Mouse (Mus musculus): ENCODE results near the gene Zkscan8. TPM values are rescaled to one million over a fixed set of nuclear protein-coding genes. Genes with fewer than 3 reads are reported as not detected.
"Not testable (repeated sequence)": the region's sequence is repeated elsewhere in the genome, so short reads cannot be mapped to it uniquely, and the experiment has no call there.

Gene Zkscan8
- polyA plus RNA-seq, 1 experiment from 2014 or later, result 9.4 TPM

- H3K9ac ChIP-seq, result peak within 1 kb of the TSS; percentile 60
- not testable (repeated sequence) for H3K9me3 ChIP-seq, H3K27me3 ChIP-seq, H3K36me3 ChIP-seq, H3K4me1 ChIP-seq
- H3K4me2 ChIP-seq (replicated peaks), result peak within 1 kb of the TSS; percentile 59
- peak within 1 kb of the TSS; percentile 50; the same call in 1 of the 2 replicates for H3K27ac ChIP-seq
- WGBS, result 3% methylated on average over 31 of the region's 31 CpGs
- H3K4me3 ChIP-seq, result peak within 1 kb of the TSS; percentile 53
- ATAC-seq (ENCODE audit: insufficient number of reproducible peaks, insufficient read depth, low FRiP score, low TSS enrichment), result peak; percentile 41; the same call in 1 of the 2 replicates
Measured at GRCm38 (mm10) chr13:21478759-21479670, 51.9 kb downstream of the Zkscan8 start, which contains the start of the genes Zkscan4 and Gm10065. TSS of gene Zkscan4 (plus strand) at chr13:21478907. TSS of gene Gm10065 (minus strand) at chr13:21479441.

GRCm38 (mm10) chr13:21472427-21472826, 58.5 kb downstream of the Zkscan8 start:
- H3K27ac ChIP-seq, result no peak overlapping the region
- ATAC-seq (ENCODE audit: insufficient number of reproducible peaks, insufficient read depth, low FRiP score, low TSS enrichment), result no peak
- peaks cover 6% of the 10 kb centered on the region for H3K27me3 ChIP-seq
- no peaks in the 10 kb centered on the region for H3K36me3 ChIP-seq
- H3K9ac ChIP-seq, result no peak overlapping the region
- H3K4me2 ChIP-seq (replicated peaks), result no peak overlapping the region
- H3K4me3 ChIP-seq, result no peak overlapping the region
- 38% methylated on average over 4 of the region's 4 CpGs for WGBS
- H3K4me1 ChIP-seq, result no peaks in the 10 kb centered on the region; the same call in 1 of the 2 replicates
- H3K9me3 ChIP-seq, result no peaks in the 10 kb centered on the region

GRCm38 (mm10) chr13:21469097-21469496, 61.8 kb downstream of the Zkscan8 start:
- H3K36me3 ChIP-seq, result no peaks in the 10 kb centered on the region
- WGBS, result 23% methylated on average over 9 of the region's 9 CpGs
- no peak overlapping the region for H3K4me3 ChIP-seq
- no peak overlapping the region for H3K9ac ChIP-seq
- peaks cover 9% of the 10 kb centered on the region for H3K27me3 ChIP-seq
- peak overlapping the region; percentile 80 for H3K4me2 ChIP-seq (replicated peaks)
- no peaks in the 10 kb centered on the region for H3K9me3 ChIP-seq
- no peaks in the 10 kb centered on the region; the same call in 1 of the 2 replicates for H3K4me1 ChIP-seq
- ATAC-seq (ENCODE audit: insufficient number of reproducible peaks, insufficient read depth, low FRiP score, low TSS enrichment), result no peak
- no peak overlapping the region for H3K27ac ChIP-seq

GRCm38 (mm10) chr13:21468061-21469019, 62.6 kb downstream of the Zkscan8 start, which contains the start of gene Nkapl:
TSS of gene Nkapl (minus strand) at chr13:21468509.
- peaks cover 9% of the 10 kb centered on the region for H3K27me3 ChIP-seq
- H3K27ac ChIP-seq, result no peak within 1 kb of the TSS
- WGBS, result under 1% methylated on average over 54 of the region's 54 CpGs
- peak; percentile 96 for ATAC-seq (ENCODE audit: insufficient number of reproducible peaks, insufficient read depth, low FRiP score, low TSS enrichment)
- peak within 1 kb of the TSS; percentile 80 for H3K4me2 ChIP-seq (replicated peaks)
- no peaks in the 10 kb centered on the region; the same call in 1 of the 2 replicates for H3K4me1 ChIP-seq
- H3K9ac ChIP-seq, result peak within 1 kb of the TSS; percentile 58
- H3K4me3 ChIP-seq, result peak within 1 kb of the TSS; percentile 58
- no peaks in the 10 kb centered on the region for H3K9me3 ChIP-seq
- H3K36me3 ChIP-seq, result no peaks in the 10 kb centered on the region

- Histone ChIP-seq H3K36me3 (no peaks in the 10 kb centered on the region), H3K9ac (no peak overlapping the region), H3K27ac (no peak overlapping the region), H3K4me2 (replicated peaks) (no peak overlapping the region), H3K27me3 (peaks cover 9% of the 10 kb centered on the region), H3K4me3 (no peak overlapping the region), H3K4me1 (no peaks in the 10 kb centered on the region; the same call in 1 of the 2 replicates), H3K9me3 (no peaks in the 10 kb centered on the region)
- ATAC-seq (ENCODE audit: insufficient number of reproducible peaks, insufficient read depth, low FRiP score, low TSS enrichment), result no peak
- WGBS, result 82% methylated on average over 10 of the region's 10 CpGs
Measured at GRCm38 (mm10) chr13:21467336-21467735, 63.6 kb downstream of the Zkscan8 start.

Other genes with a start within 250 kb of the Zkscan8 start
- not detected in 2 replicates for gene Gpx5, start 238.4 kb downstream of the Zkscan8 start, polyA plus RNA-seq (2016; fragmentation: Nextera tagmentation; extraction: Ambion mirVana)
- 0.13 and 0.55 TPM in 2 replicates for gene Gpx6, start 219.0 kb downstream of the Zkscan8 start, polyA plus RNA-seq (2016; fragmentation: Nextera tagmentation; extraction: Ambion mirVana)
- not detected in 2 replicates for gene Olfr1367, start 184.2 kb downstream of the Zkscan8 start, polyA plus RNA-seq (2016; fragmentation: Nextera tagmentation; extraction: Ambion mirVana)
- 17.4 and 19.2 TPM in 2 replicates for gene Zscan12, start 168.3 kb downstream of the Zkscan8 start, polyA plus RNA-seq (2016; fragmentation: Nextera tagmentation; extraction: Ambion mirVana)
- gene Zkscan3, start 128.4 kb downstream of the Zkscan8 start, polyA plus RNA-seq (2016; fragmentation: Nextera tagmentation; extraction: Ambion mirVana), result 101 and 103 TPM in 2 replicates
- gene Pgbd1, start 90.1 kb downstream of the Zkscan8 start, polyA plus RNA-seq (2016; fragmentation: Nextera tagmentation; extraction: Ambion mirVana), result 3.3 and 4.2 TPM in 2 replicates
- 30.5 and 34.4 TPM in 2 replicates for gene Zscan26, start 77.4 kb downstream of the Zkscan8 start, polyA plus RNA-seq (2016; fragmentation: Nextera tagmentation; extraction: Ambion mirVana)
- 2.6 and 3.1 TPM in 2 replicates for gene Nkapl, start 62.6 kb downstream of the Zkscan8 start, polyA plus RNA-seq (2016; fragmentation: Nextera tagmentation; extraction: Ambion mirVana)
- 3.6 and 4.4 TPM in 2 replicates for gene Zkscan4, start 52.2 kb downstream of the Zkscan8 start, polyA plus RNA-seq (2016; fragmentation: Nextera tagmentation; extraction: Ambion mirVana)
- not detected in 2 replicates for gene Gm10065, start 51.7 kb downstream of the Zkscan8 start, polyA plus RNA-seq (2016; fragmentation: Nextera tagmentation; extraction: Ambion mirVana)
- gene AK157302, start 35.9 kb downstream of the Zkscan8 start, polyA plus RNA-seq (2016; fragmentation: Nextera tagmentation; extraction: Ambion mirVana), result 0.37 TPM in 1 of 2 replicates, not detected in the other
- gene Gm11273, start 29.7 kb downstream of the Zkscan8 start, polyA plus RNA-seq (2016; fragmentation: Nextera tagmentation; extraction: Ambion mirVana), result 2.3 and 2.9 TPM in 2 replicates
- 0.19 and 0.40 TPM in 2 replicates for gene Olfr1366, start 11.7 kb upstream of the Zkscan8 start, polyA plus RNA-seq (2016; fragmentation: Nextera tagmentation; extraction: Ambion mirVana)
- gene Olfr1535, start 28.8 kb upstream of the Zkscan8 start, polyA plus RNA-seq (2016; fragmentation: Nextera tagmentation; extraction: Ambion mirVana), result 0.08 TPM in 1 of 2 replicates, not detected in the other
- not detected in 2 replicates for gene Olfr1364, start 50.6 kb upstream of the Zkscan8 start, polyA plus RNA-seq (2016; fragmentation: Nextera tagmentation; extraction: Ambion mirVana)
- gene Olfr1362, start 82.9 kb upstream of the Zkscan8 start, polyA plus RNA-seq (2016; fragmentation: Nextera tagmentation; extraction: Ambion mirVana), result not detected in 2 replicates
- gene Olfr11, start 111.4 kb upstream of the Zkscan8 start, polyA plus RNA-seq (2016; fragmentation: Nextera tagmentation; extraction: Ambion mirVana), result not detected in 2 replicates
- not detected in 2 replicates for gene Olfr1361, start 132.3 kb upstream of the Zkscan8 start, polyA plus RNA-seq (2016; fragmentation: Nextera tagmentation; extraction: Ambion mirVana)
- not detected in 2 replicates for gene Olfr1360, start 146.3 kb upstream of the Zkscan8 start, polyA plus RNA-seq (2016; fragmentation: Nextera tagmentation; extraction: Ambion mirVana)
- not detected in 2 replicates for gene Olfr1359, start 167.0 kb upstream of the Zkscan8 start, polyA plus RNA-seq (2016; fragmentation: Nextera tagmentation; extraction: Ambion mirVana)
- 3.1 and 3.6 TPM in 2 replicates for gene Hist1h2bl, start 185.0 kb upstream of the Zkscan8 start, polyA plus RNA-seq (2016; fragmentation: Nextera tagmentation; extraction: Ambion mirVana)
- 41.3 and 50.1 TPM in 2 replicates for gene Hist1h2ai, start 185.3 kb upstream of the Zkscan8 start, polyA plus RNA-seq (2016; fragmentation: Nextera tagmentation; extraction: Ambion mirVana)
- 17.9 and 30.8 TPM in 2 replicates for gene Hist1h3h, start 186.5 kb upstream of the Zkscan8 start, polyA plus RNA-seq (2016; fragmentation: Nextera tagmentation; extraction: Ambion mirVana)
- 8.3 and 8.9 TPM in 2 replicates for gene Hist1h2bm, start 190.9 kb upstream of the Zkscan8 start, polyA plus RNA-seq (2016; fragmentation: Nextera tagmentation; extraction: Ambion mirVana)
- 1.6 and 1.9 TPM in 2 replicates for gene Hist1h4j, start 203.9 kb upstream of the Zkscan8 start, polyA plus RNA-seq (2016; fragmentation: Nextera tagmentation; extraction: Ambion mirVana)
- 4.7 and 8.9 TPM in 2 replicates for gene Hist1h4k, start 219.4 kb upstream of the Zkscan8 start, polyA plus RNA-seq (2016; fragmentation: Nextera tagmentation; extraction: Ambion mirVana)
- 37.1 and 46.3 TPM in 2 replicates for gene Hist1h2ak, start 222.7 kb upstream of the Zkscan8 start, polyA plus RNA-seq (2016; fragmentation: Nextera tagmentation; extraction: Ambion mirVana)
- gene Hist1h2bn, start 223.0 kb upstream of the Zkscan8 start, polyA plus RNA-seq (2016; fragmentation: Nextera tagmentation; extraction: Ambion mirVana), result 4.1 and 4.3 TPM in 2 replicates
- 35.1 and 35.4 TPM in 2 replicates for gene Hist1h1b, start 249.5 kb upstream of the Zkscan8 start, polyA plus RNA-seq (2016; fragmentation: Nextera tagmentation; extraction: Ambion mirVana)